Mouse (Mus musculus): ENCODE results near the gene Olfr1056.

- no peak for TF ChIP-seq CTCF (IDR thresholded peaks at IDR 0.05; ENCODE audit: borderline replicate concordance, extremely low read depth, insufficient read depth, insufficient read length)
- TF ChIP-seq POLR2A (IDR thresholded peaks at IDR 0.05; ENCODE audit: borderline replicate concordance, extremely low read depth, insufficient read depth, insufficient read length, poor library complexity, severe bottlenecking) = no peak
Observed at GRCm38 (mm10) chr2:86315184-86315583, 47.1 kb downstream of the Olfr1056 start, which contains the start of gene Olfr1053.

Data from brain, embryonic 14.5 days (tissue).